Mouse (Mus musculus): ENCODE measurements at regions not wholly inside any gene's neighbourhood (a gene's known extent, or its start where the extent isn't known, plus 50 kb on each side); places are given as distances from the start of the nearest gene placed in this dataset.

DNA sequence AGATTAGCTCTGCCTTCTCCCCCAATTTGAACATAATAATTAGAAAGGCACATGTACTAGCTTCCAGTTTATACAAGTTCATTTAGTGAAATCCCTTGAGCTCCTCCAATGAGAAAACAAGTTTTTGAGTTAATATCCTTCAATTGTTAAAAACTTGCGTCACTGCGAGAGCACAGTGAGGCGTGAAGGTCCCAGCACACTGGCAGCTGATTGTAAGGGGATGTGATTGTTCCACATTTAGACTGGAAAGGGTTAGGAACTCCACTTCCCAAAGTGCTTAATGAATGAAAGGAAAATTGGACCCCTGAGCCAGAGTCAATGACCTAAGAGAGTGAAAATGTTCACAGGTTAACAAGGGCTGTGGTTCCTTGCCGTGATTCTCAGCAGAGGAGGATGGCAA is 93.9 kb upstream of the Meox2 start:
- TF ChIP-seq POLR2A (IDR thresholded peaks at IDR 0.05; ENCODE audit: borderline replicate concordance, extremely low read depth, insufficient read depth, insufficient read length, poor library complexity, severe bottlenecking): no peak
- no peak for TF ChIP-seq CTCF (IDR thresholded peaks at IDR 0.05; ENCODE audit: borderline replicate concordance, extremely low read depth, insufficient read depth, insufficient read length)

Data from brain, embryonic 14.5 days (tissue).